Mouse (Mus musculus): ENCODE measurements around the gene Twistnb.

The Twistnb gene

GRCm38 (mm10) chr12:33429387-33430160 is at the start of gene Twistnb:
Gene Twistnb, plus strand, starts transcription at chr12:33429635.
- DNase-seq (ENCODE audit: low spot score), result peak; percentile 95

GRCm38 (mm10) chr12:33388842-33389241 is 40.6 kb upstream of the Twistnb start:
- peak; percentile 55 for DNase-seq (ENCODE audit: low spot score)

GRCm38 (mm10) chr12:33390844-33391560 is 38.4 kb upstream of the Twistnb start:
- no peak for DNase-seq (ENCODE audit: low spot score)

GRCm38 (mm10) chr12:33394804-33395623 is 34.4 kb upstream of the Twistnb start, which contains the start of gene Efcab10:
Gene Efcab10, plus strand, starts transcription at chr12:33394854.
- DNase-seq (ENCODE audit: low spot score), result peak; percentile 58

GRCm38 (mm10) chr12:33403265-33403693 is 26.2 kb upstream of the Twistnb start:
- DNase-seq (ENCODE audit: low spot score), result no peak

- no peak for DNase-seq (ENCODE audit: low spot score)
Measured at GRCm38 (mm10) chr12:33404996-33405395, 24.4 kb upstream of the Twistnb start.

GRCm38 (mm10) chr12:33405398-33406026 is 23.9 kb upstream of the Twistnb start:
- DNase-seq (ENCODE audit: low spot score), result no peak

- no peak for DNase-seq (ENCODE audit: low spot score)
Measured at GRCm38 (mm10) chr12:33411580-33412151, 17.8 kb upstream of the Twistnb start.

GRCm38 (mm10) chr12:33424329-33424728 is 5.1 kb upstream of the Twistnb start:
- peak; percentile 33 for DNase-seq (ENCODE audit: low spot score)

- no peak for DNase-seq (ENCODE audit: low spot score)
Measured at GRCm38 (mm10) chr12:33427293-33427692, 2.1 kb upstream of the Twistnb start.

- DNase-seq (ENCODE audit: low spot score), result no peak
Measured at GRCm38 (mm10) chr12:33427726-33428125, 1.7 kb upstream of the Twistnb start.

GRCm38 (mm10) chr12:33433812-33434211 is 4.4 kb downstream of the Twistnb start:
- DNase-seq (ENCODE audit: low spot score), result no peak

- DNase-seq (ENCODE audit: low spot score), result no peak
Measured at GRCm38 (mm10) chr12:33434758-33435157, 5.3 kb downstream of the Twistnb start.

GRCm38 (mm10) chr12:33455418-33455817 is 26.0 kb downstream of the Twistnb start:
- DNase-seq (ENCODE audit: low spot score), result no peak

GRCm38 (mm10) chr12:33456242-33456641 is 26.8 kb downstream of the Twistnb start:
- DNase-seq (ENCODE audit: low spot score), result no peak

GRCm38 (mm10) chr12:33480975-33481374 is 51.5 kb downstream of the Twistnb start:
- DNase-seq (ENCODE audit: low spot score), result no peak

- no peak for DNase-seq (ENCODE audit: low spot score)
Measured at GRCm38 (mm10) chr12:33482931-33483330, 53.5 kb downstream of the Twistnb start.

Measured in ovary, postnatal 36 days (tissue).